Mouse (Mus musculus): ENCODE measurements at regions not wholly inside any gene's neighbourhood (a gene's known extent, or its start where the extent isn't known, plus 50 kb on each side); places are given as distances from the start of the nearest gene placed in this dataset.

GRCm38 (mm10) chr5:37918001-37918707 is 93.8 kb upstream of the Msx1 start:
- no peak for DNase-seq (ENCODE audit: low read depth in 3 of 3, low spot score in 3 of 3)
- H3K9ac ChIP-seq (replicated peaks), result no peak overlapping the region
- H3K9me3 ChIP-seq (ENCODE audit: control insufficient read depth, low read length), result no peaks in the 10 kb centered on the region
- H3K36me3 ChIP-seq (replicated peaks; ENCODE audit: control insufficient read depth, insufficient read depth, low read depth), result no peaks in the 10 kb centered on the region
- peaks cover 8% of the 10 kb centered on the region for H3K27me3 ChIP-seq (ENCODE audit: control insufficient read depth, insufficient read depth, low read length)
- no peak for TF ChIP-seq CTCF (IDR thresholded peaks at IDR 0.05; ENCODE audit: low read depth)
- no peak for TF ChIP-seq EP300 (IDR thresholded peaks at IDR 0.05; ENCODE audit: low read depth)
- no peak overlapping the region for H3K4me2 ChIP-seq (ENCODE audit: low read depth)
- H3K27ac ChIP-seq, result no peak overlapping the region
- H3K4me3 ChIP-seq (ENCODE audit: insufficient read depth in 1 of 2, low read depth in 2 of 2, low read length in 2 of 2), result no peak overlapping the region
- ATAC-seq (ENCODE audit: insufficient read depth), result no peak
- no peaks in the 10 kb centered on the region for H3K4me1 ChIP-seq (replicated peaks; ENCODE audit: control insufficient read depth in 2 of 2, insufficient read depth in 2 of 2, low read length in 1 of 2)
- 4% methylated on average over 28 of the region's 28 CpGs for WGBS (ENCODE audit: insufficient replicate concordance)

- Histone ChIP-seq H3K36me3 (replicated peaks; ENCODE audit: control insufficient read depth, insufficient read depth, low read depth) (no peaks in the 10 kb centered on the region), H3K27ac (no peak overlapping the region), H3K9ac (replicated peaks) (no peak overlapping the region), H3K4me1 (replicated peaks; ENCODE audit: control insufficient read depth in 2 of 2, insufficient read depth in 2 of 2, low read length in 1 of 2) (no peaks in the 10 kb centered on the region), H3K4me3 (ENCODE audit: insufficient read depth in 1 of 2, low read depth in 2 of 2, low read length in 2 of 2) (no peak overlapping the region), H3K4me2 (ENCODE audit: low read depth) (no peak overlapping the region), H3K9me3 (ENCODE audit: control insufficient read depth, low read length) (no peaks in the 10 kb centered on the region), H3K27me3 (ENCODE audit: control insufficient read depth, insufficient read depth, low read length) (peaks cover 8% of the 10 kb centered on the region)
- no peak for TF ChIP-seq CTCF (IDR thresholded peaks at IDR 0.05; ENCODE audit: low read depth)
- no peak for TF ChIP-seq EP300 (IDR thresholded peaks at IDR 0.05; ENCODE audit: low read depth)
- ATAC-seq (ENCODE audit: insufficient read depth) (no peak), DNase-seq (ENCODE audit: low read depth in 3 of 3, low spot score in 3 of 3) (no peak)
- 5% methylated on average over 5 of the region's 5 CpGs for WGBS (ENCODE audit: insufficient replicate concordance)
Observed at GRCm38 (mm10) chr5:37917161-37917560, 92.8 kb upstream of the Msx1 start.

- ATAC-seq (ENCODE audit: insufficient read depth) (no peak), DNase-seq (ENCODE audit: low read depth in 3 of 3, low spot score in 3 of 3) (no peak)
- TF ChIP-seq EP300 (IDR thresholded peaks at IDR 0.05; ENCODE audit: low read depth) (no peak), CTCF (IDR thresholded peaks at IDR 0.05; ENCODE audit: low read depth) (peak; percentile 43)
- Histone ChIP-seq H3K27me3 (ENCODE audit: control insufficient read depth, insufficient read depth, low read length) (peaks cover 5% of the 10 kb centered on the region; the same call in 1 of the 2 replicates), H3K9ac (replicated peaks) (no peak overlapping the region), H3K4me1 (replicated peaks; ENCODE audit: control insufficient read depth in 2 of 2, insufficient read depth in 2 of 2, low read length in 1 of 2) (no peaks in the 10 kb centered on the region), H3K4me3 (ENCODE audit: insufficient read depth in 1 of 2, low read depth in 2 of 2, low read length in 2 of 2) (no peak overlapping the region), H3K4me2 (ENCODE audit: low read depth) (no peak overlapping the region), H3K9me3 (ENCODE audit: control insufficient read depth, low read length) (no peaks in the 10 kb centered on the region), H3K36me3 (replicated peaks; ENCODE audit: control insufficient read depth, insufficient read depth, low read depth) (no peaks in the 10 kb centered on the region), H3K27ac (no peak overlapping the region)
- WGBS (ENCODE audit: insufficient replicate concordance), result 20% methylated on average over 5 of the region's 5 CpGs
Observed at GRCm38 (mm10) chr5:37904683-37905352, 80.4 kb upstream of the Msx1 start.

GRCm38 (mm10) chr5:37903861-37904260 is 79.5 kb upstream of the Msx1 start:
- Histone ChIP-seq H3K27me3 (ENCODE audit: control insufficient read depth, insufficient read depth, low read length) (peaks cover 5% of the 10 kb centered on the region; the same call in 1 of the 2 replicates), H3K9me3 (ENCODE audit: control insufficient read depth, low read length) (no peaks in the 10 kb centered on the region), H3K27ac (no peak overlapping the region), H3K36me3 (replicated peaks; ENCODE audit: control insufficient read depth, insufficient read depth, low read depth) (no peaks in the 10 kb centered on the region), H3K9ac (replicated peaks) (no peak overlapping the region), H3K4me2 (ENCODE audit: low read depth) (no peak overlapping the region), H3K4me3 (ENCODE audit: insufficient read depth in 1 of 2, low read depth in 2 of 2, low read length in 2 of 2) (no peak overlapping the region), H3K4me1 (replicated peaks; ENCODE audit: control insufficient read depth in 2 of 2, insufficient read depth in 2 of 2, low read length in 1 of 2) (no peaks in the 10 kb centered on the region)
- no peak for TF ChIP-seq EP300 (IDR thresholded peaks at IDR 0.05; ENCODE audit: low read depth)
- TF ChIP-seq CTCF (IDR thresholded peaks at IDR 0.05; ENCODE audit: low read depth), result no peak
- DNase-seq (ENCODE audit: low read depth in 3 of 3, low spot score in 3 of 3), result no peak
- whole genome bisulfite sequencing (ENCODE audit: insufficient replicate concordance), result 40% methylated on average over 3 of the region's 3 CpGs
- no peak for ATAC-seq (ENCODE audit: insufficient read depth)

- Histone ChIP-seq H3K27ac (no peak overlapping the region), H3K9me3 (ENCODE audit: control insufficient read depth, low read length) (no peaks in the 10 kb centered on the region), H3K4me1 (replicated peaks; ENCODE audit: control insufficient read depth in 2 of 2, insufficient read depth in 2 of 2, low read length in 1 of 2) (no peaks in the 10 kb centered on the region), H3K27me3 (ENCODE audit: control insufficient read depth, insufficient read depth, low read length) (peaks cover 5% of the 10 kb centered on the region; the same call in 1 of the 2 replicates), H3K9ac (replicated peaks) (no peak overlapping the region), H3K36me3 (replicated peaks; ENCODE audit: control insufficient read depth, insufficient read depth, low read depth) (no peaks in the 10 kb centered on the region), H3K4me2 (ENCODE audit: low read depth) (no peak overlapping the region), H3K4me3 (ENCODE audit: insufficient read depth in 1 of 2, low read depth in 2 of 2, low read length in 2 of 2) (no peak overlapping the region)
- 50% methylated on average over 2 of the region's 2 CpGs for WGBS (ENCODE audit: insufficient replicate concordance)
- DNase-seq (ENCODE audit: low read depth in 3 of 3, low spot score in 3 of 3) (no peak), ATAC-seq (ENCODE audit: insufficient read depth) (no peak)
- TF ChIP-seq EP300 (IDR thresholded peaks at IDR 0.05; ENCODE audit: low read depth) (no peak), CTCF (IDR thresholded peaks at IDR 0.05; ENCODE audit: low read depth) (no peak)
Observed at GRCm38 (mm10) chr5:37902741-37903140, 78.4 kb upstream of the Msx1 start.

Data from liver, embryonic 14.5 days (tissue).